Mouse (Mus musculus) E14TG2a.4 (cell line): ENCODE measurements around the gene Cyth2.

Experiments
- H3K27me3 ChIP-seq: 2 replicates; pipeline ENCODE4 v1.6.1; 2014; ENCODE audit warnings: low read length, control low read depth; ENCODE audit not compliant: insufficient read depth
- H3K36me3 ChIP-seq: 2 replicates; pipeline ENCODE4 v1.6.1; 2014; ENCODE audit warnings: low read length, control low read depth; ENCODE audit not compliant: insufficient read depth
- H3K4me1 ChIP-seq: replicated peaks from 2 replicates; pipeline ENCODE4 v1.6.1; 2014; ENCODE audit warnings: low read depth, low read length, control low read depth
- H3K4me3 ChIP-seq: replicated peaks from 2 replicates; pipeline ENCODE4 v1.5.1; 2014; ENCODE audit warnings: mild to moderate bottlenecking, low read length
- H3K9me3 ChIP-seq: 2 replicates; pipeline ENCODE4 v1.6.1; 2014; ENCODE audit warnings: low read length, control low read depth
- CTCF ChIP-seq: conservative IDR thresholded peaks from 2 replicates; pipeline ENCODE4 v1.5.1; 2014; ENCODE audit warnings: low read length
- NANOG ChIP-seq: IDR thresholded peaks from 2 replicates; pipeline ENCODE4 v1.6.1; 2014; ENCODE audit warnings: borderline replicate concordance, low read length, mixed read lengths
- POU5F1 ChIP-seq: IDR thresholded peaks from 2 replicates; pipeline ENCODE4 v1.6.1; 2014; ENCODE audit warnings: low read length, borderline replicate concordance

The Cyth2 gene

DNA sequence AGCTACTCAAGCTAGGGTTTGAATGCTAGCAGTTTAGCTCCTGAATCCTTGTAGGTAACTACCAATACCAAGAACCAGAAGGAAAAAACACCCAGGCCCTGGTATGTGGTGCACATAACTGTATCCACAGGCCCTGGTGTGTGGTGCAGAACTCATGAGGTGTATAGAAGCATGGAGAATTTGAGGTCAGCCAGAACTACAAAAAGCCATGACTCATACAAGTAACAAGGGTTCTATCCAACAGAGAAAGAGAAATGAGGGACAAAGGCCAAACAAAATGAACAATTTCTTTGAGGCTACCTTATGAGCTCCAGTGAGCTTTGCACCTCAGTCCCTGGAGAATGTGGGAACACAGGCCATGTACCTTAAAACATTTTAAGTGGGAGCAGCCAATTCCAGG, 6.5 kb upstream of the Cyth2 start:
- Histone ChIP-seq H3K27me3 (peaks cover 10% of the 10 kb centered on the region), H3K9me3 (no peaks in the 10 kb centered on the region), H3K4me3 (no peak overlapping the region), H3K36me3 (peaks cover 52% of the 10 kb centered on the region), H3K4me1 (peaks cover 38% of the 10 kb centered on the region)
- TF ChIP-seq NANOG = no peak
- TF ChIP-seq CTCF = no peak
- no peak for TF ChIP-seq POU5F1

DNA sequence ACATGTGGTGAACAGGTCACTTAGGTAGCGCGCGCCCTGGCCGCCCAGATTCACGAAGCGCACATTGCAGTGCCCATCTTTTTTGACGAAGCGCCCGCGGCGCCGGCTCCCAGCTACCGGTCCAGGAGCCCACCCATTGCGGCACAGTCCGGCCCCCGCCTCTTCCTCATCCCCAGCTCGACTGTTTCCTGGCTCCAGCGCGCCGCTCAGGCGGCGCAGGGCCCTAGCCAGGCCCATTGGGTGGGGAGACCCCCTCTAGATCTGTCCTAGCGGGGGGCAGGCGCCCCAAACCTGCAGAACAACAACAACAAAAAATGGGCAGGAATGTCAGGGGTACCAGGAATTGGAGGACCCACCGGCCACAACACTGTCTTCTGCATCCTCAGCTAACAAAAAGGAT, 5.5 kb upstream of the Cyth2 start:
- Histone ChIP-seq H3K9me3 (no peaks in the 10 kb centered on the region), H3K4me3 (peak overlapping the region; percentile 63), H3K27me3 (peaks cover 10% of the 10 kb centered on the region), H3K4me1 (peaks cover 38% of the 10 kb centered on the region), H3K36me3 (peaks cover 41% of the 10 kb centered on the region)
- no peak for TF ChIP-seq POU5F1
- TF ChIP-seq CTCF = no peak
- TF ChIP-seq NANOG = no peak

DNA sequence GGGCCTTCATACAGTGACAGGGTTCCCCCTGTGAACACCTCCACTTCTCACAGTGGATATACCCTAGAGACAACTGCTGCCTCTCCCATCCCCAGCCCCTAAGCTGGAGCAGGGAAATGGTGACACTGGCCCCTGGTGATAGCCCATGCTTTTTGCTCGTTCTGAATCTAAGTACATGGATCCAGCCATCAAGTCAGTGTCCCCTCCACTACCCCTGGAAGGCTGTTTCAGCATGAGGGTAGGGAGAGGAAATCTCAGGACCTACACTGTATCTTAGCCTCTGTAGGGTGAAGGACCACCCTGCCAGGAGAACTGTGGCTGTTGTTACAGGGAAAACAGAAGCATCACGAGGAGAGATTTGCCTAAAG, 1.6 kb upstream of the Cyth2 start:
- Histone ChIP-seq H3K4me1 (peaks cover 49% of the 10 kb centered on the region), H3K9me3 (no peaks in the 10 kb centered on the region), H3K36me3 (peaks cover 24% of the 10 kb centered on the region), H3K27me3 (peaks cover 10% of the 10 kb centered on the region), H3K4me3 (no peak overlapping the region)
- no peak for TF ChIP-seq CTCF

DNA sequence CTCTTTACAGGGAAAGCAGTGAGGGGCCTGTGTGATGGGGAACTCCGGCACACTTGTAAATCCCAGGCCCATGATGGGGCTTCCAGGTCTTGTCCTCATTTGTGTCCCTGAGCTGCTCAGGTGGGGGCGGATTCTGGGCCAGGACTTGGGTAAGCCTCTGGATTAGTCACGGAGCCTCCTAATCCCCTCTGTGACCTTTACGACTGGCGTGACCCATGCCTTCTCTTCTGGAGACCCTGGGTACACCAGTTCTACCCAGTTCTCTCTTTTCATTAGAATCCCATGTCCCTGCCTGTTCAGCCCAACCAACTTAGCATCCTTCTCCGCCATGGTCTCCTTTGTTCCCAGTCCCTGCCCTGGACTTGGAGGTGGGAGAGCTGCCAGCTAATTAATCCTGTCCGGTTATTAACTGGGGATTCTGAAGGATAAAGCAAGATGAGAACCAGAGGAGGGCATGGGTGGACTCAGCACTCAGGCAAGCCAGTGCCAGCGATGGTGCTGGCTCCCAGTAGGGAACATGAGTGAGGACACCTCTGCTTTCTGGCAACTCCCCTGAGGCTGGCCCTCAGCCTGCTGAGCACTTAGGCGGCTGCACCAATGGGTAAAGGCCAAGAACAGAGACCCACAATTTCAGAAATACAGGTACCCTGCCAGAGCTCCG, 1.1 kb upstream of the Cyth2 start:
- no peak for TF ChIP-seq NANOG
- no peak for TF ChIP-seq POU5F1
- no peak for TF ChIP-seq CTCF
- Histone ChIP-seq H3K9me3 (no peaks in the 10 kb centered on the region), H3K27me3 (peaks cover 10% of the 10 kb centered on the region), H3K4me3 (peak overlapping the region; percentile 50; the same call in 1 of the 2 replicates), H3K4me1 (peaks cover 54% of the 10 kb centered on the region), H3K36me3 (peaks cover 26% of the 10 kb centered on the region)

DNA sequence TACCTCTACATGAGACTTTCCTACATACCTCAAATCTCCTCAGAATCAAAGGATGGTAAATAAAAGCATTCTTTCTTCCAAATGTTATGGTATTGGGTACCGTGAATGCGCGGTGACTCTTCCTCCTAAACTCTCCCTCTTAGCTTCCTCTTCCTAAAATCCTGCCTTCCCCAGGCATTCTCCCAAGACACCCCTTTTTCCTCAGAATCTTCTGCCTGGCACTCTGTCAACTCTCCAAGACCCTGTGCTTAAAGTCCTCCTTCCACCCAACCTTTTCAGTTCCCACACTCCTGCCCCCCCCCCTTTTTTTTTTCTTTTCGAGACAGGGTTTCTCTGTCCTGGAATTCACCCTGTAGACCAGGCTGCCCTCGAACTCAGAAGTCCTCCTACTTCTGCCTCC, 460 bp upstream of the Cyth2 start:
- no peak for TF ChIP-seq CTCF
- TF ChIP-seq NANOG = no peak
- peaks cover 57% of the 10 kb centered on the region for H3K4me1 ChIP-seq
- H3K4me3 ChIP-seq = peak overlapping the region; percentile 50; the same call in 1 of the 2 replicates
- H3K9me3 ChIP-seq = no peaks in the 10 kb centered on the region
- H3K36me3 ChIP-seq = peaks cover 33% of the 10 kb centered on the region
- H3K27me3 ChIP-seq = peaks cover 10% of the 10 kb centered on the region

DNA sequence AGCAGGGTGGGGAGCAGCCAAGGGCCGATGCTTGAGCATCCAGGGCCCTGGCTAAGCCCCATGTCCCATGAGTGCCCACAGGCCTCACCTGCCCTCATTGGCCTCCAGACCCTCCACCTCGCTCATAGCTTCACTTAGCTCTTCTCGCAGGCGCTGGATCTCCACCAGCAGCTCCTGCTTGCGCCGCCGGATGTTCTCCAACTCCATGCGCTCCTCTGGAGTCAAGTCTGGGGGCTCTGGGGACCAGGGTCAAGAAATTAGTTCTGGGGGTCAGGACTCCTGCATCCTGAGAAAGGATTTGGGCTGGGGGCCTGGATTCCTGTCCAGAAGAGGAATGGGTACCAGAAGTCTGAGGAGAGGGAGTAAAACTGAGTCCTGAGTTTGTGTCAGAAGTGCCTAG, 1.5 kb downstream of the Cyth2 start:
- Histone ChIP-seq H3K4me3 (peak overlapping the region; percentile 96), H3K4me1 (peaks cover 72% of the 10 kb centered on the region), H3K36me3 (peaks cover 52% of the 10 kb centered on the region), H3K27me3 (no peaks in the 10 kb centered on the region), H3K9me3 (no peaks in the 10 kb centered on the region)
- TF ChIP-seq POU5F1 (no peak), NANOG (no peak), CTCF (no peak)

DNA sequence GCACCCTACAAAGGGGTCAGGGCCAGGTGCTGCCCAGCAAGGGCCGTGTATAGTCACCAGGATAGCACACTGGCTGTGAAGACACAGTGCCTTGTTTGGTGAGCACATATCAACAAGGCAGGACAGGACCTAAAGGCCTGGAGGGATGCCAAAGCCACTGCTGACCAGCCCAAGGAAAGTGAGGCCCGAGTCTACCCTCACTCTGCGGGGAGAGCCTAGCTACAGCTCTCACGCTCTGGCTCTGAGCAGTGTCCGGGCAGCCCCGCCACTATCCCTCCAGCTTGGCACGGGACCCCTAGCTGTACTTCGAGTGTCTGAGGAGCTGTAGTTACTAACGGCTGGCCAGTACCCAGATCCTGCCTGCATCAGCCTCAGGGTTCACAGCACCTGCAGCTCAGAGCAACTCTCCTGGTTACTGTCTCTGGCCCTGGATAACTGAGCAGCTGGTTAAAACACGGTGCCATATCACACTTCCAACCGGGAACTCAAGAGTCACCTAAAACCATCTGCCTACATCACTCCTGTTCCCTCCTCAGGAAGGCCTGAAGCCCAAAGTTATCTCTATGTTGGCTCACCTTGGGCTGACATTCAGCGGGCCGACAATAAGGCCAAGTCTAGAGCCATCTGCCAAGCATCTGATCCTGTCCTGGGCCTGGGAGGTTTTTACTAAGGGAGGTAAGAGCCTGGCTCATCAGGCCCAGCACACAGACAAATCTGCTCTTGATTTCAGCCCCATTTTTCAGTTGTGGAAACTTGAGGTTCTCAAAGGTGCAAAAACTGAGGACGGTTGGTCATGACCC, 4.9 kb downstream of the Cyth2 start:
- peak overlapping the region; percentile 20; the same call in 1 of the 2 replicates for H3K4me3 ChIP-seq
- TF ChIP-seq CTCF = no peak
- H3K9me3 ChIP-seq = no peaks in the 10 kb centered on the region
- no peaks in the 10 kb centered on the region for H3K27me3 ChIP-seq
- peaks cover 78% of the 10 kb centered on the region for H3K4me1 ChIP-seq
- peaks cover 76% of the 10 kb centered on the region for H3K36me3 ChIP-seq

DNA sequence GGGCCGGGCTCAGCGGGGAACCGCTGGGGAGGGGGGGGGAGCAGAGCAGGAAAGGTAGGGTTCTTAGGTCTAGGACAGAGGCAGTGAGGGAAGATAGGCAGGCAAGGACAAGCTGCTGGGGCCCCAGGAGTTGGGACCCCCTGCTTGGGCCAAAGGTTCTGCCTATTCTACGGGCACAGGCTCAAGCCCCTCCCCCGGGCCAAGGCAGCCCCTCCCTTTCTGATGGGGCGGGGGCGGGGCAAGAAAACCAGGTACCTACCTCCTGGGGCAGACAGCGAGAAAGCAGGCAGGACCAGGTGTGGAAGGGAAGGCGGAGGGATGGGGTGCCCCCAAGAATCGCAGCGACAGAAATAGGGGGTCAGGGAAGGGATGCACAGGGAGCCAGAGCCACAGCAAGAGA, 5.9 kb downstream of the Cyth2 start:
- Histone ChIP-seq H3K36me3 (peaks cover 77% of the 10 kb centered on the region), H3K27me3 (no peaks in the 10 kb centered on the region), H3K9me3 (no peaks in the 10 kb centered on the region), H3K4me3 (peak overlapping the region; percentile 20; the same call in 1 of the 2 replicates), H3K4me1 (peaks cover 78% of the 10 kb centered on the region)
- TF ChIP-seq NANOG (no peak), CTCF (no peak), POU5F1 (no peak)

DNA sequence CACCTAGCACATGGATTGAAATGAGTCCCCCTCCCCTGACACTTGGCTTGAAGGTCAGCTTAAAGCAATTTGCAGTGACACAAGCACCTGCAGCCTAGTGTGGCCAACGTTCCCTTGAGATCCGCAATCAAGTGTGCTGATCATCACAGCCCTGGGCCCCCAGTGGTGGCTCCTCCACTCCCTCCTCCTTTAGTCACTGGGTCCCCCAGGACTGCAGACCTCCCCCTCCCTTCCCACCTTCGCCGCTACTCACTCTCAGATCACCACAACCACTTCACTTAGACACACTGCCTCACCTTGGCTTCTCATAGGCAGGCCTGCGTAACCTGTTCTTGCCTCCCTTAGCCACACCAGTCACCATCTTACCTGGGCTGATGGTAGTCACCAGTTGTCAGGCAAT, 8.4 kb downstream of the Cyth2 start:
- H3K27me3 ChIP-seq = no peaks in the 10 kb centered on the region
- TF ChIP-seq CTCF (no peak), POU5F1 (no peak), NANOG (no peak)
- H3K36me3 ChIP-seq = peaks cover 64% of the 10 kb centered on the region
- peaks cover 64% of the 10 kb centered on the region for H3K4me1 ChIP-seq
- no peaks in the 10 kb centered on the region for H3K9me3 ChIP-seq
- H3K4me3 ChIP-seq = no peak overlapping the region
